19 mouse cellular contexts compared by ENCODE assay signal in the genomic region with DNA sequence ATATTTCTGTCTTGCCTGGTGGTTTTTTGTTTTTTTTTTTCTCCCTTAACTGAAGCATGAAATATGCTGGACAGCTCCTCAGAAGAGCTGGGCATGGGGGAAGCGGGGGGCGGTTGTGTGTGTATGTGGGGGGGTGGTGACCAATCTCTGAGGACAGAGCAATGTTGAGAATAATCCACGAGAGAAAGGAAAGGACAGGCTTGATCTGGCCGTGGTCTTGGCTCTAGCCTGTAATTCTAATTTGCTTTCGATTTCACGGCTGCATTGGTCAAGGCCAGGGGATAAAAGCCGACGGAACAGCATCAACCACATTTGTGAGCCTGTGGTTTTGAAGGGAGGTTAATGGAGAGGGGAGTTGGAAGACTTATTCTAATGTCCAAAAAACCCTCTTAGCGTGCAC. TPM values are rescaled to one million over a fixed set of nuclear protein-coding genes. Genes with fewer than 3 reads are reported as not detected.
DNase-seq lines count a peak whose midpoint lies in the region; ATAC-seq lines count a peak whose summit lies in the region.
"Had no signal": no experiment of that assay in that cellular context is flagged by ENCODE, and none has a peak within 500 bp of the region (broad histone marks: within the 10 kb centered on the region; RNA-seq: fewer than 3 reads in every experiment).

No protein-coding gene starts in this region.

- H3K27me3 ChIP-seq in hindbrain, embryonic 16.5 days (replicated peaks; ENCODE audit: control insufficient read depth, insufficient read depth, low read length), result no peaks in the 10 kb centered on the region
- H3K27me3 ChIP-seq in hindbrain, embryonic 12.5 days, result no peaks in the 10 kb centered on the region; the same call in 1 of the 2 replicates
- H3K27me3 ChIP-seq in midbrain, embryonic 13.5 days, result no peaks in the 10 kb centered on the region
- H3K27me3 ChIP-seq: embryonic facial prominence, embryonic 12.5 days; hindbrain, embryonic 13.5 days; limb, embryonic 13.5 days; stomach, embryonic 15.5 days had no signal

- peak; percentile 33 for DNase-seq in adrenal gland, postnatal 14 days
- no peak for DNase-seq in adrenal gland, adult 8-10 months
- DNase-seq in MN1 (ENCODE audit: low spot score), result peak; percentile 7
- no peak for DNase-seq in thymus, postnatal 25 days
- no peak for DNase-seq in spleen, postnatal 36 days (ENCODE audit: low spot score in 2 of 2)
- DNase-seq: forebrain, postnatal 0 days; gastrocnemius, postnatal 10 days; kidney, postnatal 10 days had no signal

- no peak overlapping the region for H3K27ac ChIP-seq in hindbrain, embryonic 16.5 days (ENCODE audit: low read depth, low read length)
- no peak overlapping the region for H3K27ac ChIP-seq in hindbrain, embryonic 12.5 days
- H3K27ac ChIP-seq in midbrain, embryonic 13.5 days, result no peak overlapping the region
- H3K27ac ChIP-seq: embryonic facial prominence, embryonic 12.5 days; hindbrain, embryonic 13.5 days; left cerebral cortex, adult 2 months; limb, embryonic 13.5 days; liver, embryonic 14.5 days; stomach, embryonic 15.5 days had no signal

- no peak overlapping the region for H3K9ac ChIP-seq in hindbrain, embryonic 16.5 days (ENCODE audit: low read depth, low read length)
- no peak overlapping the region for H3K9ac ChIP-seq in hindbrain, embryonic 12.5 days
- H3K9ac ChIP-seq in midbrain, embryonic 13.5 days (replicated peaks), result no peak overlapping the region
- H3K9ac ChIP-seq: embryonic facial prominence, embryonic 12.5 days; forebrain, postnatal 0 days; hindbrain, embryonic 13.5 days; limb, embryonic 13.5 days; liver, embryonic 14.5 days; stomach, embryonic 15.5 days had no signal

- no peaks in the 10 kb centered on the region for H3K9me3 ChIP-seq in hindbrain, embryonic 16.5 days (ENCODE audit: control insufficient read depth, low read length)
- H3K9me3 ChIP-seq in hindbrain, embryonic 12.5 days (replicated peaks), result peaks cover 3% of the 10 kb centered on the region
- 0 out of 2 replicates have a peak, but pooled peaks cover 4% of the 10 kb centered on the region for H3K9me3 ChIP-seq in midbrain, embryonic 13.5 days
- H3K9me3 ChIP-seq: stomach, embryonic 15.5 days had no signal

- H3K4me1 ChIP-seq in hindbrain, embryonic 16.5 days (ENCODE audit: control insufficient read depth, insufficient read depth, low read depth, low read length), result peaks cover 2% of the 10 kb centered on the region; the same call in 1 of the 2 replicates
- H3K4me1 ChIP-seq in hindbrain, embryonic 12.5 days, result no peaks in the 10 kb centered on the region
- peaks cover 14% of the 10 kb centered on the region; the same call in 1 of the 2 replicates for H3K4me1 ChIP-seq in midbrain, embryonic 13.5 days (replicated peaks)
- H3K4me1 ChIP-seq: embryonic facial prominence, embryonic 12.5 days; limb, embryonic 13.5 days; stomach, embryonic 15.5 days had no signal

- WGBS in hindbrain, embryonic 16.5 days, result 54% methylated on average over 9 of the region's 9 CpGs
- 59% methylated on average over 9 of the region's 9 CpGs for WGBS in hindbrain, embryonic 12.5 days
- 47% methylated on average over 9 of the region's 9 CpGs for WGBS in midbrain, embryonic 13.5 days

- H3K4me3 ChIP-seq in hindbrain, embryonic 16.5 days (ENCODE audit: low read length), result no peak overlapping the region
- no peak overlapping the region for H3K4me3 ChIP-seq in hindbrain, embryonic 12.5 days
- H3K4me3 ChIP-seq in midbrain, embryonic 13.5 days (replicated peaks), result no peak overlapping the region
- H3K4me3 ChIP-seq: embryonic facial prominence, embryonic 12.5 days; hindbrain, embryonic 13.5 days; left cerebral cortex, adult 2 months; limb, embryonic 13.5 days; stomach, embryonic 15.5 days had no signal

- ATAC-seq in hindbrain, embryonic 16.5 days, result peak; percentile 46; the same call in 1 of the 2 replicates
- no peak for ATAC-seq in hindbrain, embryonic 12.5 days (ENCODE audit: low FRiP score)
- ATAC-seq in midbrain, embryonic 13.5 days, result peak; percentile 51
- ATAC-seq: forebrain, postnatal 0 days; intestine, postnatal 0 days had no signal

- no peaks in the 10 kb centered on the region for H3K36me3 ChIP-seq in hindbrain, embryonic 16.5 days (ENCODE audit: control insufficient read depth, insufficient read depth, low read length)
- no peaks in the 10 kb centered on the region for H3K36me3 ChIP-seq in hindbrain, embryonic 12.5 days
- no peaks in the 10 kb centered on the region for H3K36me3 ChIP-seq in midbrain, embryonic 13.5 days
- H3K36me3 ChIP-seq: embryonic facial prominence, embryonic 12.5 days; hindbrain, embryonic 13.5 days; limb, embryonic 13.5 days; stomach, embryonic 15.5 days had no signal

- no peak overlapping the region for H3K4me2 ChIP-seq in hindbrain, embryonic 16.5 days (ENCODE audit: low read length)
- H3K4me2 ChIP-seq in hindbrain, embryonic 12.5 days (replicated peaks), result no peak overlapping the region
- H3K4me2 ChIP-seq in midbrain, embryonic 13.5 days (replicated peaks), result no peak overlapping the region
- H3K4me2 ChIP-seq: embryonic facial prominence, embryonic 12.5 days; hindbrain, embryonic 13.5 days; limb, embryonic 13.5 days; stomach, embryonic 15.5 days had no signal

RNA-seq across cellular contexts. Expression of a gene that starts 54.7 kb away (rescaled TPM):
- total RNA-seq in adrenal gland, postnatal 14 days (2021), result 0.60 and 0.85 TPM in 2 replicates
- 1 to 10 TPM in 2 of 4 experiments, under 1 TPM in 2; 0.86 to 1.7 (median 1.3) TPM for total RNA-seq in adrenal gland, adult 8-10 months (2022)
- polyA plus RNA-seq in hindbrain, embryonic 16.5 days (2015; fragmentation: Nextera tagmentation; extraction: Ambion mirVana), result 2.2 and 3.1 TPM in 2 replicates
- 1.0 and 1.2 TPM in 2 replicates for polyA plus RNA-seq in hindbrain, embryonic 12.5 days (2016; fragmentation: Nextera tagmentation; extraction: Ambion mirVana)
- 1.1 and 1.3 TPM in 2 replicates for polyA plus RNA-seq in midbrain, embryonic 13.5 days (2015; fragmentation: Nextera tagmentation; extraction: Ambion mirVana)
- total RNA-seq: megakaryocyte, adult 5-6 weeks had no signal

Comparison
In these comparisons a context has a peak if more than half of its experiments do, and no peak if none do; other contexts are left out.
1. DNase-seq: peak in adrenal gland, postnatal 14 days (single experiment) and MN1 (single experiment); none in adrenal gland, adult 8-10 months (single experiment), thymus, postnatal 25 days (single experiment) and spleen, postnatal 36 days (0 of 2).